Mouse (Mus musculus): Measurements from ENCODE around the gene Kcnab1. TPM values are rescaled to one million over a fixed set of nuclear protein-coding genes. Genes with fewer than 3 reads are reported as not detected.
"Not testable (repeated sequence)": the region's sequence is repeated elsewhere in the genome, so short reads cannot be mapped to it uniquely, and the experiment has no call there.

Gene Kcnab1
- polyA plus RNA-seq, 1 experiment from 2014 or later: 4.5 TPM

DNA sequence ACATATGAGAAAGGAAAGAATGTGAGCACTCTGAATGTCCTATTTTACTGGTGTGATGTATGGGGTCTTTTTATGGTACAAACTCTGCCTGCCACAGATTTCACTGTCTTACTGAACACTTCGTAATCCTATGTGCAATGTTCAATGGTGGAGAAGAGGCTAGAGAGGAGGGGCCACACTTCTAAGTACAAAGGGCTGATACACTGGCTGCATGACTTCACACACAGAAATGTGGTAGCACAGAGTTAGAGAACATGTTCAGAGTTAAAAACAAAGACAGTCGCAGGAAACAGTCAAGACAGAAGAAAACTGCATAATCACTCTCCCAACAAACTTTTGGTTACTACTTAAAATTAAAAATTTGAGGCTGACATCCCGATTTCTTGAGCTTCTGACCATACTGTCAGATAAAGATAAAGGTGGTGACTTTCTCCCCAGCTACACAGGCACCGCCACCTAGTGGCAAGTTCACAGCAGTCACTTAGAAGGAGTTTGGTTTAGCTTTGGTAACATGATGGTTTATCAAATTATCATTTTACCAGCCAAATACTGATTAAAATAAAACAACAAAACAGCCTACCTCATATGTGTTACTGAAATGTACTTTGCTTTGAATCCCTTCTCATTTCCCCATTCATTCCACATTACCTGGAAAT lies 270.8 kb downstream of the Kcnab1 start:
- DNase-seq (ENCODE audit: low spot score): no peak
- ATAC-seq (replicated peaks; ENCODE audit: low FRiP score): no peak
- H3K4me2 ChIP-seq: no peak overlapping the region
- H3K27ac ChIP-seq (ENCODE audit: low read depth, low read length): no peak overlapping the region
- H3K4me1 ChIP-seq (replicated peaks; ENCODE audit: control insufficient read depth, insufficient read depth, low read length): no peaks in the 10 kb centered on the region
- no peak overlapping the region for H3K9ac ChIP-seq (ENCODE audit: low read depth, low read length)
- H3K4me3 ChIP-seq (ENCODE audit: low read depth, low read length): no peak overlapping the region
- 73% methylated on average over 4 of the region's 4 CpGs for whole genome bisulfite sequencing
- H3K36me3 ChIP-seq (ENCODE audit: control insufficient read depth, insufficient read depth, low read length): peaks cover 18% of the 10 kb centered on the region
- no peaks in the 10 kb centered on the region for H3K9me3 ChIP-seq (ENCODE audit: control insufficient read depth, low read length)
- no peaks in the 10 kb centered on the region for H3K27me3 ChIP-seq (replicated peaks; ENCODE audit: control insufficient read depth, insufficient read depth, low read length)

DNA sequence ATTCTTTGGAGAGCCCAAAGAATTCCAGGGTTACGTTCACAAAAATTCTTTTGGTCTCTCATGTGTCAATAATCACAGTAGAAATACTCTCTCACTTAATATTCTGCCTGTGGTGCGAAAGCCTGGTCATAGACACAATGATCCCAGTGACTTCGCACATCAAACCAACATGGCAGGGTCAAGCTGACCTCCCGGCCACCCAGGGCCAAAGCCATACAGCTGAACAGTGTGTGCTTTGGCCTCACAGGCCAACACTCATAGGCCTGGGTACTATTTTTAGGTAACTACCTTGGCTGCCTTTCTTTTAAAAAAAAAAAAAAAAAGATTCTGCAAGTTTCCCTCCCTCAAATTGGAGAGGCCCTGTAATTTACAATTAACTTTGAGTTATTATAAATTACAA lies 271.9 kb downstream of the Kcnab1 start:
- H3K4me1 ChIP-seq (replicated peaks; ENCODE audit: control insufficient read depth, insufficient read depth, low read length): no peaks in the 10 kb centered on the region
- peaks cover 22% of the 10 kb centered on the region for H3K36me3 ChIP-seq (ENCODE audit: control insufficient read depth, insufficient read depth, low read length)
- ATAC-seq (replicated peaks; ENCODE audit: low FRiP score): no peak
- H3K9me3 ChIP-seq (ENCODE audit: control insufficient read depth, low read length): no peaks in the 10 kb centered on the region
- no peak overlapping the region for H3K27ac ChIP-seq (ENCODE audit: low read depth, low read length)
- DNase-seq (ENCODE audit: low spot score): no peak
- WGBS: 90% methylated on average over 4 of the region's 4 CpGs
- no peak overlapping the region for H3K4me3 ChIP-seq (ENCODE audit: low read depth, low read length)
- H3K27me3 ChIP-seq (replicated peaks; ENCODE audit: control insufficient read depth, insufficient read depth, low read length): no peaks in the 10 kb centered on the region
- H3K9ac ChIP-seq (ENCODE audit: low read depth, low read length): no peak overlapping the region
- H3K4me2 ChIP-seq: no peak overlapping the region

DNA sequence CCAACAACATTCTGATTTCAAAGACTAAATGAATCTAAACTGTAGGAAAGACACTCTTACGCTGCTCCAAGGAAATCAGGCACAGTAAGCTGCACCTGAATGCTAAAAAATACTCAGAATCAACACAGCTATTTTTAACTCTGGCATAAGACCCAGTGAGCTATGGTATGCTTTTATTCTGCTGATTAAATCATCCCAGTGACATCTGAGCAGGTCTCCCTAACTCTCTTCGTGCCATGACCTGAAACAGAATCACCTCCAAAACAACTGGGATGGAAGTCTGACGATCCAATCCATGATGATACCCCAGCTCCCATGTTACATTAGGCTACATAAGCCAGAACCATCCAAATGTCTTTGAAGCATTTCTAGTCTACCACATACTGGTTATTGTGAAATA lies 275.2 kb downstream of the Kcnab1 start:
- WGBS: 90% methylated on average over 3 of the region's 3 CpGs
- Histone ChIP-seq H3K36me3 (ENCODE audit: control insufficient read depth, insufficient read depth, low read length) (peaks cover 40% of the 10 kb centered on the region), H3K27me3 (replicated peaks; ENCODE audit: control insufficient read depth, insufficient read depth, low read length) (no peaks in the 10 kb centered on the region), H3K4me3 (ENCODE audit: low read depth, low read length) (no peak overlapping the region), H3K4me2 (no peak overlapping the region), H3K9ac (ENCODE audit: low read depth, low read length) (no peak overlapping the region), H3K4me1 (replicated peaks; ENCODE audit: control insufficient read depth, insufficient read depth, low read length) (no peaks in the 10 kb centered on the region), H3K9me3 (ENCODE audit: control insufficient read depth, low read length) (no peaks in the 10 kb centered on the region), H3K27ac (ENCODE audit: low read depth, low read length) (no peak overlapping the region)
- ATAC-seq (replicated peaks; ENCODE audit: low FRiP score) (no peak), DNase-seq (ENCODE audit: low spot score) (no peak)

DNA sequence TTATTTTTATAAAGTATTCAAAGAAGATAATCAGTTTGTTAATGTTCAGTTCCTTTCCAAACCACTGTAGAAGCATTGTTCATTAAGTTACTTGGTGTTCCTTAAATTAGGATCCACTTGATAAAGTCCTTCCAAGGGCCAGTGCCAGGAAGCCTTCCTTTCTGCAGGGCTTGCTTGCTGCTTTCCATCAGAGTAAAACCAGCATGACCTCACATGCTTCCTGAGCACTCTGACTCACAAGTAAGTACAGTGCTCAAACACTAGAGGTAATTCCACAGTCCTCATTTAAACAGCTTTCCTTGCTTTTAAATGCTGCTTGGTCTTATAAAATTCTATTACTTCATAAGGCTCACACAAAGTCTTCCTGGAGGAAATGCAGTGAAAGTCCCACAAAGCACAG lies 276.6 kb downstream of the Kcnab1 start:
- Histone ChIP-seq H3K4me2 (no peak overlapping the region), H3K4me3 (ENCODE audit: low read depth, low read length) (no peak overlapping the region), H3K27ac (ENCODE audit: low read depth, low read length) (no peak overlapping the region), H3K27me3 (replicated peaks; ENCODE audit: control insufficient read depth, insufficient read depth, low read length) (no peaks in the 10 kb centered on the region), H3K36me3 (ENCODE audit: control insufficient read depth, insufficient read depth, low read length) (peaks cover 40% of the 10 kb centered on the region), H3K4me1 (replicated peaks; ENCODE audit: control insufficient read depth, insufficient read depth, low read length) (peaks cover 5% of the 10 kb centered on the region; the same call in 1 of the 2 replicates), H3K9ac (ENCODE audit: low read depth, low read length) (no peak overlapping the region), H3K9me3 (ENCODE audit: control insufficient read depth, low read length) (no peaks in the 10 kb centered on the region)
- ATAC-seq (replicated peaks; ENCODE audit: low FRiP score) (no peak), DNase-seq (ENCODE audit: low spot score) (no peak)

DNA sequence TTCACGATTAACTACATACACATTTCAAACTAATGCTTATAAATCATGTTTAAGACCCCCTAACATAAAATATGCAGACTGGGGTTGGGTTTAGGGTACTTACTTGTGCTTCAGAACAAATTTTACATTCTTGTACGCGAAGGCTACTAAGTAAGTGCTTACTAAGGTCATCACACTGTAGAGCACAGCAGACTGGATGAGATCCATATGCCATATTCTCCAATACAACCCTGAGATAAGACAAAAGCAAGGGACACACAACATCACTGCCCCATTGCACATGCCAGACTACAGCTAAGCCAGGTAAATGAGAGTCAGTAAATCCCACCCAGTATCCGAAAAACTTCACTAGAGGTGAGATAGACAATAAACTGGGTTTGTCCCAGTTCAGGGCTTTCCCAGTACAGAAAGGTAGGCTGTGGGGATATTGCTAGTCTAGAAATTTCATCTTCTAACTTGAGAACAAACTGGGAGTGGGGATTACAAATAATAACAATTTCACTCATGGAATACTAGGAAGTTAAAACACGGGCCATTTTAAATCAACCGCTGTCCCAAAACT lies 282.1 kb downstream of the Kcnab1 start:
- peaks cover 10% of the 10 kb centered on the region; the same call in 1 of the 2 replicates for H3K4me1 ChIP-seq (replicated peaks; ENCODE audit: control insufficient read depth, insufficient read depth, low read length)
- H3K36me3 ChIP-seq (ENCODE audit: control insufficient read depth, insufficient read depth, low read length): peaks cover 23% of the 10 kb centered on the region
- H3K27me3 ChIP-seq (replicated peaks; ENCODE audit: control insufficient read depth, insufficient read depth, low read length): no peaks in the 10 kb centered on the region
- WGBS: 36% methylated on average over 6 of the region's 6 CpGs
- peak overlapping the region; percentile 41; the same call in 1 of the 2 replicates for H3K27ac ChIP-seq (ENCODE audit: low read depth, low read length)
- H3K9me3 ChIP-seq (ENCODE audit: control insufficient read depth, low read length): no peaks in the 10 kb centered on the region
- no peak for ATAC-seq (replicated peaks; ENCODE audit: low FRiP score)
- peak overlapping the region; percentile 81 for H3K4me3 ChIP-seq (ENCODE audit: low read depth, low read length)
- no peak for DNase-seq (ENCODE audit: low spot score)
- H3K4me2 ChIP-seq: peak overlapping the region; percentile 91
- peak overlapping the region; percentile 73 for H3K9ac ChIP-seq (ENCODE audit: low read depth, low read length)

DNA sequence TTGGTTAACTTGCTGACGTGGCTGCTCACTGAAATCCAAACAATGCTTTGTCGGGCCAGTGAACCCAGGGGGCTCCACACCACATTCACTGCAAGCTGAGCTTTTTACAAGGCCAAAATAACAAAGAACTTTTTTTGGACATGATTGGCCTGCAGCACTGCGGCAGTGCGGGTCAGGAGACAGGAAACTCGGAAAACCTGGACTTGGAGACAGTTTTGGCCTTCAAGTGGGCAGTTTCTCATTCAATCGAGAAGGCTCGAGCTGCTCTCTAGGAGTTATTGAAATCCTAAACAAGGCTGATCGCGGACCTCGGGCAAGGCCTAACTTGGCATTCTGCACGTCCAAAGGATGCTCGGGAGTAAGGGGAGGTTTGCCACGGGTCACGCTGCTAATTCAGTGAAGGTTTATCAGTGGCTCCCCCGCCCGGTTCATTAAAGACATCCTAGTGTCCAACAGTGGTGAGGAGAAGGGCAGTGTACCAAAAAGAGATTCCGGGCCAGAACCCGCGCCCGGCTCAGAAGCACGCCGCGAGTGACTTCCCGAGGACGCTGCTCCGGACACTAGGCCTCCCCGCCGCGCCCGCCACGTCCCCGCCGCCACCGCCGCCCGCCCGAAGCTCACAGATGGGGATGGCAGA lies 282.7 kb downstream of the Kcnab1 start:
- Histone ChIP-seq H3K27me3 (replicated peaks; ENCODE audit: control insufficient read depth, insufficient read depth, low read length) (no peaks in the 10 kb centered on the region), H3K36me3 (ENCODE audit: control insufficient read depth, insufficient read depth, low read length) (peaks cover 17% of the 10 kb centered on the region), H3K9ac (ENCODE audit: low read depth, low read length) (peak overlapping the region; percentile 73), H3K4me3 (ENCODE audit: low read depth, low read length) (peak overlapping the region; percentile 81), H3K4me1 (replicated peaks; ENCODE audit: control insufficient read depth, insufficient read depth, low read length) (peaks cover 10% of the 10 kb centered on the region; the same call in 1 of the 2 replicates), H3K9me3 (ENCODE audit: control insufficient read depth, low read length) (no peaks in the 10 kb centered on the region), H3K27ac (ENCODE audit: low read depth, low read length) (peak overlapping the region; percentile 46; the same call in 1 of the 2 replicates), H3K4me2 (peak overlapping the region; percentile 91)
- under 1% methylated on average over 37 of the region's 37 CpGs for WGBS
- ATAC-seq (replicated peaks; ENCODE audit: low FRiP score) (peak; percentile 56), DNase-seq (ENCODE audit: low spot score) (peak; percentile 64)

DNA sequence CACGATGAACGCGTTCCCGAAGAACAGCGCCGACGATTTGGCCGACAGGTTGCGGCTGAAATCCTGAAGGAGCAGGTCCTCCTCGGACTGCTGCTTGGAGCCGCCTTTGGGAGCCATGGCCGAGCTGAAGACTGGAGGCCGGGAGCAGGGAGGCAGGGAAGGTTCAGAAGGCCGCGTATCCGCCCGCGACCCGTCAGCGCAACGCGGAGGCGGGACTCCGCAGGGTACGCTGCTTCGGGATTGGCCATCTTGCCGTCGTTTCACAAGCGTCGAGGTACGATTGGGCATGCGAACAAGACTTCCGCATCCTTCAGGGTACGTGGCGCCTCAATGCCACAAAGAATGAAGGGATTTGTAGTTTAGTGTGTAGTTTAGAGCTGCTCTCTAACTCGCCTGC lies 283.2 kb downstream of the Kcnab1 start, which contains the start of gene Ssr3:
TSS of gene Ssr3 (minus strand) at position 203 of the 397 bp plus-strand sequence.
- H3K4me3 ChIP-seq (ENCODE audit: low read depth, low read length): peak within 1 kb of the TSS; percentile 81
- peak within 1 kb of the TSS; percentile 91 for H3K4me2 ChIP-seq
- ATAC-seq (replicated peaks; ENCODE audit: low FRiP score): peak; percentile 99
- H3K4me1 ChIP-seq (replicated peaks; ENCODE audit: control insufficient read depth, insufficient read depth, low read length): peaks cover 10% of the 10 kb centered on the region; the same call in 1 of the 2 replicates
- peak within 1 kb of the TSS; percentile 73 for H3K9ac ChIP-seq (ENCODE audit: low read depth, low read length)
- no peaks in the 10 kb centered on the region for H3K9me3 ChIP-seq (ENCODE audit: control insufficient read depth, low read length)
- H3K36me3 ChIP-seq (ENCODE audit: control insufficient read depth, insufficient read depth, low read length): peaks cover 13% of the 10 kb centered on the region; the same call in 1 of the 2 replicates
- peak; percentile 90 for DNase-seq (ENCODE audit: low spot score)
- no peaks in the 10 kb centered on the region for H3K27me3 ChIP-seq (replicated peaks; ENCODE audit: control insufficient read depth, insufficient read depth, low read length)
- H3K27ac ChIP-seq (ENCODE audit: low read depth, low read length): peak within 1 kb of the TSS; percentile 46; the same call in 1 of the 2 replicates
- under 1% methylated on average over 36 of the region's 36 CpGs for WGBS

DNA sequence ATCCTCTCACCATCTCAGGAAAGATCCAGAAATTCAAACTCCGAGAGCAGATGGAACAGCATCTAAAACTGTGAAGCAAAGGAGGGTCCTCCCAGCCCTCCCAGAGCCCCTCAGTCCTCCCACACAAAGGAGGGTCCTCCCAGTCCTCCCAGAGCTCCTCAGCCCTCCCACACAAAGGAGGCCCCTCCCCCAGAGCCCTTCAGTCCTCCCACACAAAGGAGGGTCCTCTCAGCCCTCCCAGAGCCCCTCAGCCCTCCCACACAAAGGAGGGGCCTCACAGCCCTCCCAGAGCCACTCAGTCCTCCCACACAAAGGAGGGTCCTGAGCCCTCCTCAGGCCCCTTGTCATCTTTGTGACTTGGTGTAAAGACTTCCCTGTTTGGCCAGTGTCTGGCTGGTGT lies 285.9 kb downstream of the Kcnab1 start:
- not testable (repeated sequence) for H3K4me3 ChIP-seq (ENCODE audit: low read depth, low read length); H3K4me1 ChIP-seq (replicated peaks; ENCODE audit: control insufficient read depth, insufficient read depth, low read length); H3K36me3 ChIP-seq (ENCODE audit: control insufficient read depth, insufficient read depth, low read length); DNase-seq (ENCODE audit: low spot score); H3K9me3 ChIP-seq (ENCODE audit: control insufficient read depth, low read length); H3K4me2 ChIP-seq; H3K27ac ChIP-seq (ENCODE audit: low read depth, low read length); H3K27me3 ChIP-seq (replicated peaks; ENCODE audit: control insufficient read depth, insufficient read depth, low read length); H3K9ac ChIP-seq (ENCODE audit: low read depth, low read length); ATAC-seq (replicated peaks; ENCODE audit: low FRiP score)
- WGBS: 94% methylated on average over 1 of the region's 1 CpGs

Data from liver, embryonic 11.5 days (tissue).